Mouse (Mus musculus): ENCODE measurements around the gene Dner.

GRCm38 (mm10) chr1:84513201-84513600 lies 182.8 kb downstream of the Dner start:
- no peak for TF ChIP-seq TAL1 (IDR thresholded peaks at IDR 0.05; ENCODE audit: low read length)
- TF ChIP-seq GATA1 (IDR thresholded peaks at IDR 0.05; ENCODE audit: low read length): no peak

All from erythroblast, embryonic 14.5 days (primary cell).